Mouse (Mus musculus) lung, embryonic 14.5 days (tissue): ENCODE measurements around the gene Glt8d2. TPM values are rescaled to one million over a fixed set of nuclear protein-coding genes. Genes with fewer than 3 reads are reported as not detected.

Experiments
- ATAC-seq: fragments of 200-750 bp; cut with Nextera tagmentation; 2 replicates; pipeline ENCODE4 v1.8.0; 2017; ENCODE audit warnings: mild to moderate bottlenecking, moderate TSS enrichment, moderate library complexity; ENCODE audit not compliant: insufficient read depth
- DNase-seq: peaks from one replicate; pipeline ENCODE4 v3.0.0-alpha.2; 2015
- H3K27ac ChIP-seq: fragments of 300-500 bp; sonication (generic); 2 replicates; pipeline ENCODE4 v1.5.1; 2014; ENCODE audit warnings: low read depth, mild to moderate bottlenecking, moderate library complexity
- H3K27me3 ChIP-seq: fragments of 300-500 bp; sonication (generic); 2 replicates; pipeline ENCODE4 v1.6.1; 2014; ENCODE audit warnings: low read length, control low read depth; ENCODE audit not compliant: insufficient read depth
- H3K36me3 ChIP-seq: fragments of 300-500 bp; sonication (generic); 2 replicates; pipeline ENCODE4 v1.6.1; 2014; ENCODE audit warnings: control low read depth; ENCODE audit not compliant: insufficient read depth
- H3K4me1 ChIP-seq: fragments of 300-500 bp; sonication (generic); 2 replicates; pipeline ENCODE4 v1.6.1; 2014; ENCODE audit warnings: antibody characterized with exemption, control low read depth; ENCODE audit not compliant: insufficient read depth
- H3K4me2 ChIP-seq: fragments of 300-500 bp; sonication (generic); 2 replicates; pipeline ENCODE4 v1.6.1; 2014; ENCODE audit warnings: mild to moderate bottlenecking
- H3K4me3 ChIP-seq: fragments of 300-500 bp; sonication (generic); 2 replicates; pipeline ENCODE4 v1.5.1; 2014; ENCODE audit warnings: low read depth, low read length
- H3K9ac ChIP-seq: fragments of 300-500 bp; sonication (generic); 2 replicates; pipeline ENCODE4 v1.6.1; 2014
- H3K9me3 ChIP-seq: fragments of 300-500 bp; sonication (generic); 2 replicates; pipeline ENCODE4 v1.6.1; 2016; ENCODE audit warnings: low read depth, low read length, control low read depth
- CTCF ChIP-seq: IDR thresholded peaks from 2 replicates; pipeline ENCODE4 v1.5.1; 2016; ENCODE audit warnings: antibody characterized with exemption, low read depth
- WGBS: fragments of 180-500 bp; shearing (Covaris S2); extraction: QIAGEN DNeasy Blood & Tissue Kit; methylation state at CpG from one replicate; pipeline ENCODE4 v1.1.7; 2014; 5-methylcytosine and 5-hydroxymethylcytosine counted together
- polyA plus RNA-seq: library from polyadenylated mRNA; unstranded; fragments of >200 nt; fragmentation: Nextera tagmentation; extraction: Ambion mirVana; gene quantifications from 2 replicates; pipeline ENCODE4 v1.2.1, GENCODE M21; 2014

Glt8d2 gene
- polyA plus RNA-seq, 1 experiment from 2014 or later = 3.8 TPM

DNA sequence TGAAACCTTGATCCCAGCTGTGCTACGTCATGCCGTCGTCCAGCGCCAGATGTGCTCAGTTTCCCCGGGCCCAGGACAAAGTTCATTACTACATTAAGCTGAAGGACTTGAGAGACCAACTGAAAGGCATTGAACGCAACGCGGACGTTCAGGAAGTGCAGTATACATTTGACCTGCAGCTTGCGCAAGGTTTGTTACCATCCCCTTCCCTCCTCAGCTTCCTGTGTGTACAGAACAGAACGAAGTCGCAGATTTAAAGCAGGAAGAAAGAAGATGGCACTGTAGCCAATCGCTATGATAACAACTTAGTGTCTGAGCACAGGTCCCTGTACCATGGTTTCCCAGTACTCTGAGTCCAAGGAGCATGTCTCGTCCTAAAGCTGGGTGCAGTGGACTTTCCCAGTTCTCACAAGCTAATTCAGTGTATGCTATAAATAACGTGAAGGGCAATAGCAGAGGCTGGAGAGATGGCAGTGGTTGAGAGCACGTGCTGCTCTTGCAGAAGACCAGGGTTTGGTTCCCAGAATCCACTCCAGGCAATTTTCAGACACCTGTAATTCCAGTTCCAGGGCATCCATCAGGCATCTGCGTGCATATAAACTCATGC is 43.1 kb downstream of the Glt8d2 start:
- Histone ChIP-seq H3K9me3 (no peaks in the 10 kb centered on the region), H3K27me3 (no peaks in the 10 kb centered on the region), H3K4me2 (no peak overlapping the region), H3K9ac (no peak overlapping the region), H3K36me3 (peaks cover 76% of the 10 kb centered on the region), H3K4me3 (no peak overlapping the region), H3K27ac (no peak overlapping the region), H3K4me1 (no peaks in the 10 kb centered on the region)
- 81% methylated on average over 17 of the region's 17 CpGs for WGBS
- no peak for TF ChIP-seq CTCF
- ATAC-seq (no peak), DNase-seq (no peak)

DNA sequence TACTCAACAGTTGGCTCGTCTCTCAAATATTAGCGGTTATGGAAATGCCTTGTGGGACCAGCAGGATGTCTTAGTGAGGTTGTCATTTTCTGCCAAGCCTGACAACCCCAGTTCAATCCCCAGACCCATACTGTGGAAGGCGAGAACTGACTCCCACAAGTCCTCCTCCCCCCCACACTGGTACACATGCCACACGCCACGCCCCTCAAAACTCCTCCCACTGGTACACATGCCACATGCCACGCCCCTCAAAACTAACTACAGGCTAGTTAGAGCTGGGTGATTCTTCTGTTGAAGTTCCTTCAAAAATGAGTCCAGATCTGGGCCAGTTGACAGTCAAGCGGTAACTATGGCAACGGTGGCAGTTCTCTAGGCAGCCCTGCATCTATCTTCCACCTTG is 44.4 kb downstream of the Glt8d2 start:
- H3K27me3 ChIP-seq = no peaks in the 10 kb centered on the region
- ATAC-seq = no peak
- no peak for TF ChIP-seq CTCF
- peaks cover 76% of the 10 kb centered on the region for H3K36me3 ChIP-seq
- H3K4me1 ChIP-seq = no peaks in the 10 kb centered on the region
- no peak overlapping the region for H3K9ac ChIP-seq
- no peak overlapping the region for H3K4me2 ChIP-seq
- no peak overlapping the region for H3K27ac ChIP-seq
- no peak overlapping the region for H3K4me3 ChIP-seq
- 94% methylated on average over 8 of the region's 8 CpGs for WGBS
- DNase-seq = no peak
- H3K9me3 ChIP-seq = no peaks in the 10 kb centered on the region

DNA sequence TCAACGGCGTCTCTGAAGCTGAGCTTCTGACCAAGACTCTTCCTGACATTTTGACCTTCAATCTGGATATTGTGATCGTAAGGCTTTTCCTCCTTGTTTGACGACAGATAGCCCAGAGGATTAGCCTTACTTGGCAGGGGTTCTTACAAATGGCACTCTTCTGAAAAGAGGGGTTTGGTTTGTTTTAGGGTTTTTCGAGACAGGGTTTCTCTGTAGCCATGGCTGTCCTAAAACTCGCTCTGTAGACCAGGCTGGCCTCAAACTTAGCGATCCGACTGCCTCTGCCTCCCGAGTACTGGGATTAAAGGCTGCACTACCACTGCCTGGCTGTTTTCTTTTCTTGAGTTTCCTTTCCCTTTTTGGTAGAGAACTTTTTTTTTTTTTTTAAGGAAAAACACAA is 49.0 kb downstream of the Glt8d2 start:
- Histone ChIP-seq H3K27me3 (no peaks in the 10 kb centered on the region), H3K4me3 (no peak overlapping the region), H3K9me3 (no peaks in the 10 kb centered on the region), H3K9ac (no peak overlapping the region), H3K4me1 (no peaks in the 10 kb centered on the region), H3K36me3 (peaks cover 88% of the 10 kb centered on the region), H3K4me2 (no peak overlapping the region), H3K27ac (no peak overlapping the region)
- TF ChIP-seq CTCF = no peak
- DNase-seq (no peak), ATAC-seq (no peak)
- WGBS = 87% methylated on average over 8 of the region's 9 CpGs

DNA sequence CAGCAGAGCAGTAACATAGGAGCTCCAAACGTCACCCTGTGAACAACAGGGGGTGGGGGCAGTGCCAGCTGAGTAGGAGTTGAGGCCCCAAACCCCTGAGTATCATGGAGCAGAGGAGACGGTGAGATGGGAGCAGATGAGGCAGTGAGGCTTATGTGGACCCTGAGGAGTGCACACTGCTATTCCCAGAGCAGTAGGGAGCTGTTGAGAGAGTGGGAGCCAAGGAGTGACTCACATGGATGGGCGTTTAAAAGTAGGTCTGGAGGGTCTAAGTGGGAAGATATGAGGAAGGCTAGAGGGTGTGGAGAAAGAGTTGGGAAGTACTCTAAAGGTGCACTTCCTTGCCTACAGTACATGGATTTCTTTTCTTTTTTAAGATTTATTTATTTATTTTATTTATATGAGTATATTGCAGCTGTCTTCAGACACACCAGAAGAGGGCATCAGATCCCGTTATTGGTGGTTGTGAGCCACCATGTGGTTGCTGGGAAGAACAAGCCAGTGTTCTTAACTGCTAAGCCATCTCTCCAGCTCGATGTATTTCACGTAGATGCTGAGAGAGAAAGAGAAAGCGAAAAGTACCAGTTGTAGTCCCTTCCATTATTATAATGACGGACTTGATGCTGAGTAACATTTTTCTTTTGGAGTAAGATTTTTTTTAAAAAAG is 51.3 kb downstream of the Glt8d2 start:
- Histone ChIP-seq H3K4me3 (no peak overlapping the region), H3K4me1 (no peaks in the 10 kb centered on the region), H3K4me2 (no peak overlapping the region), H3K27ac (no peak overlapping the region), H3K9me3 (no peaks in the 10 kb centered on the region), H3K27me3 (no peaks in the 10 kb centered on the region), H3K9ac (no peak overlapping the region), H3K36me3 (peaks cover 71% of the 10 kb centered on the region)
- DNase-seq (no peak), ATAC-seq (no peak)
- TF ChIP-seq CTCF = no peak
- 88% methylated on average over 8 of the region's 8 CpGs for whole genome bisulfite sequencing

DNA sequence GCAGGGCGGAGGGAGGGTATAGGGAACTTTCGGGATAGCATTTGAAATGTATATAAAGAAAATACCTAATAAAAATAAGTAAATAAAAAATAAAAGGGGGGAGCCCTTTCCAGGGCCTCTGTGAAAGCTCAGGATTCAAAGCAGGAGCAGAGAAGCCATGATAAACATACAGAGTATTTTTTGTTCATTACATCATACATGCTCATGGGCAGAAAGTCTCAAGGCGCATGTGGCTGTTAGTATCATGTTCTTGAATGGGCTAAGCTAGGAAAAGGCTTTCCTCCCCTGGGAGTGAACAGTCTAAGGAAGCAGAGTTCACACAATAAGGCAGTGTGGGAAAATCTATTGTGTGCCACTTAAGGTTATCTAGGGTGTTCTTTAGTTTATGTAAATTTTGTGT is 54.1 kb downstream of the Glt8d2 start:
- ATAC-seq (no peak), DNase-seq (no peak)
- H3K4me2 ChIP-seq = no peak overlapping the region
- peaks cover 59% of the 10 kb centered on the region for H3K36me3 ChIP-seq
- H3K4me3 ChIP-seq = no peak overlapping the region
- H3K27ac ChIP-seq = no peak overlapping the region
- H3K9me3 ChIP-seq = peaks cover 4% of the 10 kb centered on the region; the same call in 1 of the 2 replicates
- WGBS = 84% methylated on average over 3 of the region's 3 CpGs
- no peak for TF ChIP-seq CTCF
- no peaks in the 10 kb centered on the region for H3K4me1 ChIP-seq
- H3K27me3 ChIP-seq = no peaks in the 10 kb centered on the region
- H3K9ac ChIP-seq = no peak overlapping the region

DNA sequence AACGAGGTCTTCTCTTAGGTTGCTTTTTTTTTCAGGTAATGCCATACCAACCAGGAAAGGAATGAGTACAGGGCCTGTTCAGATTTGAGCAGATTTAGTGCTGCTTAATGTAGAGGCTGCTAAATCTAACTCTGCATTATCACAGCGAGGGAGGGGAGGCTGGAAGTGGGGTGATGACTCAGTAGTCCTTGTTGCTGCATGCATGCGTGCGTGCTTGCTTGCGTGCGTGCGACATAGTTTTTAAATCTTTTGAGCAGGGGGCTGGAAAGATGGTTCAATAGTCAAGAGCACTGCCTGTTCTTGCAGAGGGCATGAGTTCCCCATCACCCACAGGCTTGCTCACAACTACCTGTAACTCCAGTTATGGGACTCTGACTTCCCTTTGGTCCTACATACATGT is 56.1 kb downstream of the Glt8d2 start:
- Histone ChIP-seq H3K9me3 (peaks cover 4% of the 10 kb centered on the region; the same call in 1 of the 2 replicates), H3K27me3 (no peaks in the 10 kb centered on the region), H3K27ac (no peak overlapping the region), H3K36me3 (peaks cover 40% of the 10 kb centered on the region), H3K9ac (no peak overlapping the region), H3K4me2 (no peak overlapping the region), H3K4me1 (0 out of 2 replicates have a peak, but pooled peaks cover 6% of the 10 kb centered on the region), H3K4me3 (no peak overlapping the region)
- ATAC-seq (no peak), DNase-seq (no peak)
- 93% methylated on average over 7 of the region's 7 CpGs for WGBS
- TF ChIP-seq CTCF = no peak

DNA sequence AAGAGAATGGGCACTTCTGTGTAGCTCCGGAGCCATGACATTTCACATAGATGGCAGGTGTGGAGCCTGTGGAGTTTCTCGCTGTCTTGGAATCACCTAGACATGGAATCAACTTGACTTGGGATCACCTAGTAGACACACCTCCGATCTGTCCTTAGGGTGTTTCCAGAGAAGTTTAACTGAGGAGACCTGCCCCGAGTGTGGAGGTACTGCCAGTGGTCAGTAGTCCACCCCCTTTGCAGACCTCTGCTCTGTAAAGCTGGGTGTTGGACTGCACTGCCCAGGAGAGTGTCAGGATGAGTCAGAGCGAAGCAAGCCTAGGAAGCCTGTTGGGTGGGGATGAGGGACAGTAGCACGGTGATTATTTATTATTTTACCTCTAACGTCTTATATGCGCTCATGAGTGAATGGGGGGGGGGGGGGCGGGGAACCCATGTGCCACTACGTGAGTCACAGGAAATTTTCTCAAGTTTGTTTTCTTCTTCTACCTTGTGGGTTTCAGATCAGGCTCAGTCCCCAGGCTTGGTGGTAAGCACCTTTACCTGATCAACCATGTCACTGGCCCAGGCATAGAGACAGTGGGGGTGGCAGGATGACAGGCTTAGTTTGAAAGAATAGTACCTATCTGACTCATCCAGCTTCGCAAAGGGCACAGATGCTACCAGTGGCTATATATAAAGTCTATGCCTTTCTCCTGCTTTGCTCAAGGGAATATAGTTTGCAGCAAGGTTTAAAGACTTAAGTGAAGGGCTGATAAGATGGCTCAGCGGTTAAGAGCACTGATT is 57.8 kb downstream of the Glt8d2 start:
- Histone ChIP-seq H3K9ac (no peak overlapping the region), H3K27ac (no peak overlapping the region), H3K36me3 (peaks cover 30% of the 10 kb centered on the region), H3K27me3 (no peaks in the 10 kb centered on the region), H3K4me2 (no peak overlapping the region), H3K4me1 (0 out of 2 replicates have a peak, but pooled peaks cover 6% of the 10 kb centered on the region), H3K9me3 (peaks cover 4% of the 10 kb centered on the region; the same call in 1 of the 2 replicates), H3K4me3 (no peak overlapping the region)
- DNase-seq (no peak), ATAC-seq (no peak)
- no peak for TF ChIP-seq CTCF
- 92% methylated on average over 12 of the region's 12 CpGs for WGBS
